Mouse (Mus musculus) cerebellum, adult 9-10 months (tissue): Measurements from ENCODE around the gene Mmp19.

Experiments
- DNase-seq: peaks from one replicate; pipeline ENCODE4 v3.0.0; 2022

Mmp19 gene

DNA sequence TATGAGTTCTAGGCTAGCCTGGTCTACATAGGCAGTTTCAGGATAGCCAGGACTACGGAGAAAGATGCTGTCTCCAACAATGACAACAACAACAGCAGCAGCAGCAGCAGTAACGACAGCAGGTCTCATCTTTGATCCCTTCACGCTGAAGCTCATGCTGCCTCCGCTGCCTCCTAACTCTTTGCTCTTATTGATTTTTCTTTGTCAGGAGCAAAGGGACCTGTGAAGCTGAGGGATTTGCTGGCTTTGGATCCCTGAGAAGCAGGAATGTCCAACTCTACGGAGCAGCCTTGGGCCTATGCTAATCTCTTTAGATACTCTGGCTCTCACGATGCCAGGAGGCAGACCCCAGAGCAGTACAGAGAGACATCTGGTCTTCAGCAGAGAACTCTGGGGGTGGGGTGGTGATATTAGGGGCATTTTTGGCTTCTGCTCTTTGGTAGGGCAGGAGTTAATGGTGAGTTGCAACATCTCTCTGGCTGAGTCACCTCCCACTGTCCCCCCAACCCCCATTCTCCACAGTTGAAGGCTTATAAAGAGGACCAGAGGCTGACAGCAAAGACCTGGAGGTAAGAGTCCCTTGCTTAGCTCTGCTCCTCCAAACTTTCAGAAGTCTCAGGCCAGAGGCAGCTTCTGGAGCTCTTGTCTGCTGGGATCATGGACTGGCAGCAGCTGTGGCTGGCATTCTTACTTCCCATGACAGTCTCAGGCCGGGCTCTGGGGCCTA, at the start of gene Mmp19:
Mmp19 (plus strand) TSS at position 513 of the 727 bp plus-strand sequence.
- DNase-seq = no peak

DNA sequence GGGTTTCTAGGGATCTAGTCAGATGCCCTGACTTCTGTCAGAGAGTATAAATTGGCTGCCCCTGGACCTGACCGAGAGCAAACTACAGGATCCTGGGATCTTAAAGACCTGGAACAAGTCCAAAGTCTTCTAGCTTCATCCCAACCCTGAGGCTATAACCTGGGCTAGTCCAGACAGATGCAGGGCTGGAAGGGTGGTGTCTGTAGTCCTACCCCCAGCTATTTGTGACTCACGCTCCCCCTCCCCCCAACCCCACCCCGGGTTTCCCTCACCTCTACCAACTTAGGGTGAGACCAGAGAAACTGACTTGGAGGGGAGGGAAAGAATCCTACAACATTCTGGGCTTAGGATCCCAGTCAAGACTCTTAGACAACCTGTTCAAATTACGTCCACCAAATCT, 48.1 kb upstream of the Mmp19 start:
- no peak for DNase-seq

DNA sequence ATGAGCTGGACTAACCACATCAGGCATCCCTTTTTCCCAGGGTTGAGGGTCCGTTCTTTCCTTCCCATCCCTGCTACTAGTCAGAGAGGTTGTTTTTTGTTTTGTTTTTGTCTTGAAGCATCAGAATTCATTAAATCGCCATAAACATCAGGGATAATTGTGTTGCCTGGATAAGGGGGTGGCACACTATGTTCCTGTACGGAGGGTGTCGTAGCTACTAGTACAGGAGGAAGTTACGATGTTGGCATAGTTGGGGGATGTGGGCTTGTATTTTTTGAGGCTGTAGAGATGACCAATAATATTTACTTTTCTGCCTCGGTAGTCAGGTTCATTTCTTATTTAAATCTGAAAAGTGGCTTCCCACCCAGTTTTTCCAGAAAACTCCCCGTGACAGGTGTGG, 47.5 kb upstream of the Mmp19 start:
- no peak for DNase-seq

DNA sequence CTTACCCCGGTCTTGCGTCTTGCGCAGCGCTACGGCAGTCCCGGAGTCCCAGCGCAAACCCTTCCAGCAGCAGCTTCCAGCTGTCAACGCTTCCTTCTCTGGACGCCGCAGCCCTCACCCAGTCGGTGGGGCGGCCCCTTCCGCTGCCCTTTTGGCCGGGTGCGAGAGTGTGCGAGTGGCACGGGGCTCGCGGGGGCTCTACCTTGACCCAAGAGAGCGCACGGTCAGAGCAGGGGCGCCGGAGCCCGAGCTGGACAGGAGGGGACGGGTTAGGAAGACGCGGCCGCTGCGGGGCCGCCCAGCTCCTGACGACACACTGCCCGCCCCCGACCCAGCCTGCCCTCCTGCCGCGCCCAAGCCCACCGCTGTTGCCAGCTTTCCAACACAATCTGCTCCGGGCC, 46.9 kb upstream of the Mmp19 start:
- DNase-seq = peak; percentile 48

DNA sequence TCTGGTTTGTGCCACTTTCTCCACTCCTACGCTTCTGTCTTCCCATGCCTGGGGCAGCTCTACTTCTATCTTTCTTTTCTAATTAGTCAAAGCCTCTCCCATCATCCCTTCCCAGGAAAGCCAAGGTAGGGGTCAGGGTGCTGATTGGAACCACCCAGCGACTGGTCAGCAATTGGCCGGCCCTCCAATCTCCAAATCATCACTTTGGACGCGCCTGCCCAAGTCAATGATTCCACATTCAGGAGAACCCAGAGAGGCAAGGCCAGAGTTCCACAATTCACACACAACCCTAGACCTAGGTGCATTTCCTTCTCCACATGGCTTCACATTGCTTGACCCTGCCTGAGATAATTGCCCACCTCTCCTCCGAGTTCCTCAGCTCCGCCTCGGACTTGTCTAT, 46.5 kb upstream of the Mmp19 start:
- peak; percentile 26 for DNase-seq

DNA sequence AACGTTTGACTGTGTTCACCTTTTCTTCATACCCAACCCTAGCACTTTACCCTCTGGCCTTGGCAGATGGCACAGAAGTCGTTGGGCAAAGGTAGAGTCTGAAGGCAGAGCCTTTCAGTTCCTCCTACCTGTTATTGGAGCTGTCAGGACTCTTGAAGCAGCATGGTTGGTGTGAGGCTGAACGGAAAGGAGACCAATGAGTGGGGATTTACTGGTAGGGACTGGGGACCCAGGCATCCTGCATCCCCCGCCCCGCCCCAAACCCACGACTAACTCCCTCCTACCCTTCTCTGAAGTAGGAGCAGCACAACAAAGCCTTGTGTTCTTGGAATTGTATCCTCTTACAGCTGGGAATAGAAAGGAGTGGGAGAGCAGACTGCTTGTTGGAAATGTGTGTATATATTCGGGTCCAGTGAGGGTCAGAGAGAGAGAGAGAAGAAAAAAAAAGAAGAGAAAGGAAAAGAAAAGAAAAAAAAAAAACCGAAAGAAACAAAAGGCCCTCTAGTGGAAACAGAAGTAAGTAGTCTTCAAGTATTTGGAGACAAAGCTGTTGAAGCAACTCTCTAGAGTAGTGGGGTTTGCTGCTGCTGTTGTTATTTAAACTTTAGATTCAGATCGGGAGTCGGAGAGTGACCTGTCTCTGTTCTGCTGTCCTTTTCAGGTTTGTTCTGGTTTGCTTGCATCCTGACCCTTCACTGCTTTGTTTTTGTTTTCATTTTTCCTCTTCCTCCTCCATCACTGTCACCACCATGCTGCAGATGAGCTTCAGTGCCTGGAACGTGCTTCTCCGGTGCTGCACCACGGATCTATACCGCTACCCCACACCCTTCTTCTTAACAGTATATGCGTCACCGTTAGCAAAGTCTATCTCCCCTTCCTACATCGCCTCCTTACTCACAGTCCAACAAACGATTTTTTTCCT, 45.8 kb upstream of the Mmp19 start, which contains the start of gene Dgka:
Dgka (minus strand) TSS at position 176 of the 922 bp plus-strand sequence.
- DNase-seq = no peak

DNA sequence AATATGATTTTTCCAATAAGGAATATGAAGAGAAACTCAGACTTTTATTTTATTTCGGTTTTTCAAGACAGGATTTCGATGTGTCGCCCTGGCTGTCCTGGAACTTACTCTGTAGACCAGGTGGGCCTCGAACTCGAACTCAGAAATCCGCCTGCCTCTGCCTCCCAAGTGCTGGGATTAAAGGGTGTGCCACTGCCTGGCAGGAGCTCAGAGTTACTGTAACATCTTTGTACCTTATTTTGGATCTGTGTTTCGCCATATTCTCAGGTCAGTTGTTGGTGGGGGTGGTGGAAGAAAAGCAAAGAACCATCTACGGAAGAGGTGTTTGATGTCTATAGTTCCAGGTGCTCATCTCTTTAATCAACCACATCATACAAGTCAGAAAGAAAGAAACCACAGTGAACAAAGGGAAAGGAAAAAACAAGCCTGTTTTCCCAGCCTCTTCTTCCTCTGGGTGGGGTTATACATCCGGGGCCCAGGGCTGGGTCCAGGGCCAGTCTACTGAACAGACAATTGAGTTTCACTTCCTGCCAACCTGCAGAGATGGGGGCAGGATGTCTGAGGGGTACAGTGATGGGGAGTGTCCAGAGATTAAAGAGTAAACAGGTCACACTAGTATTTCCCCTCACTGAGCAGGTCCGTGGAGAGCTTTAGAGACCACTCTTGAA, 44.6 kb upstream of the Mmp19 start:
- DNase-seq = no peak

DNA sequence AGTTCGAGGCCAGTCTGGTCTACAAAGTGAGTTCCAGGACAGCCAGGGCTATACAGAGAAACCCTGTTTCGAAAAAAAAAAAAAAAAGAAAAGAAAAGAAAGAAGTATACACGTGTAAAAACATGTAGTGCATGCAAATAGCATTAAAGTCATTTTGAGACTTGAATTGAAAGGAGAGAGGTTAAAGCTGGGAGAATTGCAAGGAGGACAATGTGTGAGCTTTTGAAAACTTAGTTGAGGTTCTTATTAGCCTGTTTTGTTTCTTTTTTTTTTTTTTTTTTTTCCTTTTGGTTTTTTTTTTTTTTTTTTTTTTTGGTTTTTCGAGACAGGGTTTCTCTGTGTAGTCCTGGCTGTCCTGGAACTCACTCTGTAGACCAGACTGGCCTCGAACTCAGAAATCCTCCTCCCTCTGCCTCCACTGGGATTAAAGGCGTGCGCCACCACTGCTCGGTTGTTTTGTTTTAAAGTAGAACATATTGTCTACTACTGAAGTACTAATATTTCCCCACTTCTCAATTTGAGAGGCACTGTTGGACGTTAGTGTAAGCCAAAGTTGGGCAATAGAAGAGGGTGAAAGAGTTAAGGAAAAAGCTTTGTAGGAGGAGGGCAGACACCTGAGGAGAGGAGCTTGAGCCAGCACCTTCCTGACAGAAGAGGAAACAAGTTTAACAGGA, 43.6 kb upstream of the Mmp19 start:
- DNase-seq = no peak

DNA sequence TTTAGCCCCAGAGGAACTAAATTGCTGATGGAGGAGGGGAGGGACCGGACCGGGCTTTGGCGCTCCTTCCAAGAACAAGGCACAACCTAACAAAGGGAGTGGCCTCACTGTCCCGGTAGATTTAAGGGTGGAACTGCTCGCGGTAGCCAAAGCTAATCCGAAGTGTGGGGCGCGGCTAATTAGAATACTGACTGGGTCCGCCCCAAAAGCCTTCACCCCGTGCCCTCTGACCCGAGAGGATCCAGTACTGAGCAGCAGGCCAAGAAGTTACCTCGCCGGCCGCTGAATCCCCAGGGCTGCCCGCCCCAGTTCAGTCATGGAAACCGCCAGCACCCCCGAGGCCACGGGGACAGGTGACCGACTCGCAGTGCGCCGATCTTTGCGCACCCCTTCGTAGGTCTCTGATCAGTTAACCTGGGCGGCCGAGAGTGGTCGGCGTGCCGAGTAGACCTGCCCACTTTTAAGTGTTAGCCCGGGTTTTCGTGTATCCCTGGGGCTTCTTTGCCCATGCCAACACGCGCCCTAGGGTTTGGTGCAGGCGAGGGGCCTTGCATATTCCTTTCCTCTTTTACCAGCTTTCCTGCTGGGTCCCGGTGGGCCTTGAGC, 43.0 kb upstream of the Mmp19 start, which contains the start of gene Pym1:
Pym1 (plus strand) TSS at position 244 of the 606 bp plus-strand sequence.
- peak; percentile 74 for DNase-seq

DNA sequence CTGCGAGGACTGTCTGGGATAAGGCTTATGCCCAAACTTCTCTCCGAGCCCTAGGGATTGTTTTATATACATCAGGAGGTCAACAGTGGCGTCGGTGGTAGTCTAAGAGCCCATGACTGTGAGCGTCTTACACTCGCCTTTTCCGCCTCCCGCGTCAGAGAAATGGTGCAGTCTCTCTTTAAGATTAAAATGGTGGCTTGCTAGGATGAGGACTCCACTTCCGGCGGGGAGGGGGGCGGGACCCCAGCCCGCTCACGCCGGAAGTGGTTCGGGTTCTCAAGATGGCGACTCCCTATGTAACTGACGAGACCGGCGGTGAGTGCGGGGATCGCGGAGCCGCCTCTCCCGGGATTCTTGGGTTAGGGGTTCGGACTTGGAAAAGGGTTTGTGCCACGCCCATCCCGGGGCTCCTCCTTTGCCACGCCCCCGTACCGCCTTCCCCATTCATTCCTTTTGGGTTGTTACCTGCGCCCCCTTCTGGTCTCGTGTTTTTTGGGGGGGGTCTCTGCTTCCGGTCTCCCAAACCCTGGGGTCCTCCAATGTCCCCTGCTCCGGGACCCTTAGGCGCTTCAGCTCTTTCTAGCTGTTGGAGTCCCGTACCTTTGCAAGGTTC, 42.4 kb upstream of the Mmp19 start:
- DNase-seq = peak; percentile 87

DNA sequence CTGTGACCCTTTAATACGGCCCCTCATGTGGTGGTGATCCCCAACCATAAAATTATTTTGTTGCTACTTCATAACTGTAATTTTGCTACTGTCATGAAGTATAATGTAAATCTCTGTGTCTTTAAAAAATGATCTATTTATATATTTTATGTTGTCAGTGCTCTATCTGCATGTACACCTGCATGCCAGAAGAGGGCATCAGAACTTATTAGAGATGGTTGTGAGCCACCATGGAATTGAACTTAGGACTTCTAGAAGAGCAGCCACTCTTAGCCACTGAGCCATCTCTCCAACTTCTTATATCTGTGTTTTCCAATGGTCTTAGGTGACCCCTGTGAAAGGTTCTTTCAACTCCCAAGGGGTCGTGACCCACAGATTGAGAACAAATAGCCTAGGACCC, 17.8 kb upstream of the Mmp19 start:
- DNase-seq = no peak

DNA sequence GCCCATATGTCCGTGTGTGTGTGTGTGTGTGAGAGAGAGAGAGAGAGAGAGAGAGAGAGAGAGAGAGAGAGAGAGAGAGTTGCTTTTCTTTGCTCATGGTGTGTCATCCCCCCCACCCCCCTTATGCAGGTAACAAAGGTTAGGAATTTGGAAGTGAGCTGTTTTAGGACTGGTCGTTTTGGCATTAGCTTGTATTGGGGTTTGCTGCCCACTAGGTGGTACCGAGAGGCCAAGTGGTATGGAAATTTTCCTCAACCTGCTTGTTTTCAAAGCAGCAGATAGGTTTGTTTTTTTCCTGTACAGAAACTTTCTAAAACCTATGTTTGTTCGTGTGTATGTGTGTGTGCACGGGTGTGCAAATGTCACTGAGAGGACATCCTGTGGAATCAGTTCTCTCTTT, 17.0 kb upstream of the Mmp19 start:
- DNase-seq = no peak

DNA sequence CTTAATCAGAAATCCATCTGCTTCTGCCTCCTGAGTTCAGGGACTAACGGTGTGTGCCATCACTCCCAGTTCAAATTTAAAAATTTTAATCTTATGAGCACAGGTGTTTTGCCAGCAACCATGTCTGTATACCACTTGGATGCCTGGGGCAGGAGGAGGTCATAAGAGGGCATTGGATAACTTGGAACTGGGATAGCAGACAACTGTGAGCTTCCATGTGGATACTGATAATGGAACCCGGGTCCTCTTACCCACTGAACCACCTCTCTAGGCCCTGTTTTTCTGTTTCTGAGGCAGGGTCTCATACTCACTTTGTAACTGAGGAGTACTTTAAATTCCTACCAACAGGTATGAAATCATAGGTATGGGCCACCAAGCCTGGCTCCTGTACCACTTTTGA, 12.3 kb upstream of the Mmp19 start:
- DNase-seq = no peak

DNA sequence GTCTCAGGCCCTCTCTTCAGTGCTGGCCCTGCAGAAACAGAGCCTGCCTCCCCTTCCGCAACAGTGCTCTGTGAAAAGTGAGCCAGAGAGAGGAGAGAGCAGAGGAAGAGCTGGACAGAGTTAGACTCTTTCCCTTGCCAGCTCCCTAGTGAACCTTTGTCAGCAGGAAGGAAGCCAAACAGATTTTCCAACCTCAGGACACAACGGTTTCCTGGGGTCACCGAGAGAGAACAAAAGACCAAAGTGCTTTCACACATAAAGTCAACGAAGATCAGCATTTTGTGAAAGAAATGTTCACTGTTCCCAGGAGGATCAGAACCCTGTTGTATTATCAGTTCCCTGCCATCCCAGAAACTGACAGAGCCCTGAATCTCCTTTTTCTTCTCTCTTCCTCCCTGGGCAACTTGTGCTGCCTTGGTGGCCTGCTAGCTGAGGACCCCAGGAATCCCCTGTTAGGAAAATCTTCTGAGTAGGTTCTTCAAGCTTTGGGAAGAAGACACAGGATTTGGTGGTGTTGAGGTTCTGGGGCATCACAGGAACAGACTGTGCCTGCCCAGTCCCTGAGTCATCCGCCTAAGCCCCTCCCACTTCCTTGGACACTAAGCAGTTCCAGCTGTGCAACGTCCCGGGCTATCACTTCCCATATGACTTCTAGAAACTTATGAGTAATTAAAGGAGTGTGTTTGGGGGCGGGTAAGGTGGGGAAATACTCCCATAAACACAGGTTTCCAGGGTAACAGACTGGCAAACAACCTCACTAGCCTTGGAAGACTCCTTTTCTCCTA, 11.5 kb upstream of the Mmp19 start:
- DNase-seq = no peak

DNA sequence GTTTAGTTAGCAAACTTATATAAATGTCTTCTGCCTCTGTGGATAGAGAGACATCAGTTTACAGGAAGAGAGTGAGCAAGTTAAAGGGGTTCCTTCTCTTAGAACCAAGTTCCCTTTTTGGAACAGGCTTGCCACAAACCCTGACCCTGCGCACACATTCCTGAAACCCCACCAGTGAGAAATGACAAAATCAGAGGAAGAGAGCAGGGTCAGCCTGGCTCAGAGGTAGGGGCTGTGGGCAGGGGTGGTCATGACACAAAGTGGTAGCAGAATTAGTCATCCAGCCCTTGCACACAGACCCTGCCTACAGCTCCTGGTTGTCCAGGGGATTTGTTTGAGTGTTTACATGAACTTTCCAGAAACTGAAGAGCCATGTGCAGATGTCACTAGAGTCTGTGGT, 10.5 kb upstream of the Mmp19 start:
- no peak for DNase-seq

DNA sequence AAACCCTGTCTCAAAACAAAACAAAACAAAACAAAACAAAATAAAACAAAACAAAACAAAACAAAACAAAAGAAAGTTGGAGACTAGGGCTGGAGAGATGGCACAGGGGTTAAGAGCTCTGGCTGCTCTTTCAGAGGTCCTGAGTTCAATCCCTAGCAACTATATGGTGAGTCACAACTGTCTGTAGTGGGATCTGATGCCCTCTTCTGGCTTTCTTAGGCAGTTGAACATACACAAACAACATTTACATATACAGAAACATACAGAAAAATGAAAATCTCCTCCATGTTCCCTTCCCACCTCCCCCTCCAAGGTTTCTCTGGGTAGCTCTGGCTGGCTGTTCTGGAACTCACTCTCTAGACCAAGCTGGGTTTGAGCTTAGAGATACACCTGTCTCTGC, 1.3 kb downstream of the Mmp19 start:
- no peak for DNase-seq

DNA sequence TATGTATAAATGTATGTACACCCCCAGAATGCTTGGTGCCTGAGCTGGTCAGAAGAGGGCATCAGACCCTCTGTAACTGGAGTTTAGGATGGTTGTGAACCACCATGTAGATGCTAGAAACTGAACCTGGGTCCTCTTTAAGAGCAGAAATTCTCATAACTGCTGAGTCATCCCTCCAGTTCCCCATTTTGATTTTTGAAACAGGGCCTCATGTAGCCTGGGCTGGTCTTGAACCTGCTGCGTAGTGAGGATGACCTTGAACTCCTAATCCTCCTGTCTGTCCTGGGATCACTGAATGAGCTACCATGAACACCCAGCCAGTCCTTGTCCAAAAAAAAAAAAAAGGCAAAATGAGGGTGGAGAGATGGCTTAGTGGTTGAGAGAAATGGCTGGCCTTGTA, 2.5 kb downstream of the Mmp19 start:
- no peak for DNase-seq

DNA sequence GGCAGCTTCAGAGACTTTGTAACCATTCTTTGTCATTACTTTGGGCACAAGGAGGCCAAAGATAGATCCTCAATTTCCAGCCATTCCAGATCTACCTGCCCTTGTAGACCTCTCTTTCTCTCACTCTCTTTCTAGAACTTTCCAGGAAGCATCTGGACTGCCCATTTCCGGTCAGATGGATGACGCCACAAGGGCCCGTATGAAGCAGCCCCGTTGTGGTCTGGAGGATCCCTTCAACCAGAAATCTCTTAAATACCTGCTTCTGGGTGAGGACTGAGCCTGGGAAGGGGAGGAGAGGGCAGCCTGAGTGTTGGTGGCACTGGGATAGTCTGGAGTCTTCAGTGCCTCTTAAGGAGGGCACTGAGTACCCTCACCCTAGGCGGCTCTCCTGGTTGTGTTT, 3.7 kb downstream of the Mmp19 start:
- no peak for DNase-seq

DNA sequence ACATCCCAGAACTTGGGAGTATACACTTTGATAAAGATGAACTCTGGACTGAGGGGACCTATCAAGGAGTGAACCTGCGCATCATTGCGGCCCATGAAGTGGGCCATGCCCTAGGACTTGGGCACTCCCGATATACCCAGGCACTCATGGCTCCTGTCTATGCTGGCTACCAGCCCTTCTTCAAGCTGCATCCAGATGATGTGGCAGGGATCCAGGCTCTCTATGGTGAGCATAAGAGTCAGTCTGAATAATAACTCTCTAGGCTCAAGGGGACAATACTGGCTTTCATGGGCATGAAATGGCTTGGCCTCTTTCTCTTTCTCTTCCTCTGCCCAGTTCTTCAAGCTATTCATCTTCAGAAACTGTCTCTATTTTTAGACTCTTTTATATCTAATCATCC, 4.9 kb downstream of the Mmp19 start:
- no peak for DNase-seq

DNA sequence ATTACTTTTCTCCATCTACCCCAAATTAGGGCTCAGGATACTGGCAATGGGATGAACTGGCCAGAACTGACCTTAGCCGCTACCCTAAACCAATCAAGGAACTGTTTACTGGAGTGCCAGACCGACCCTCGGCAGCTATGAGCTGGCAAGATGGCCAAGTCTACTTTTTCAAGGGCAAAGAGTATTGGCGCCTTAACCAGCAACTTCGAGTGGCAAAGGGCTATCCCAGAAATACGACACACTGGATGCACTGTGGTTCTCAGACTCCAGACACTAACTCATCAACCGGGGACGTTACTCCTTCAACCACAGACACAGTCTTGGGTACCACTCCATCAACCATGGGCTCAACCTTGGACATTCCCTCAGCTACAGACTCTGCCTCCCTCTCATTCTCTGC, 8.0 kb downstream of the Mmp19 start:
- no peak for DNase-seq

DNA sequence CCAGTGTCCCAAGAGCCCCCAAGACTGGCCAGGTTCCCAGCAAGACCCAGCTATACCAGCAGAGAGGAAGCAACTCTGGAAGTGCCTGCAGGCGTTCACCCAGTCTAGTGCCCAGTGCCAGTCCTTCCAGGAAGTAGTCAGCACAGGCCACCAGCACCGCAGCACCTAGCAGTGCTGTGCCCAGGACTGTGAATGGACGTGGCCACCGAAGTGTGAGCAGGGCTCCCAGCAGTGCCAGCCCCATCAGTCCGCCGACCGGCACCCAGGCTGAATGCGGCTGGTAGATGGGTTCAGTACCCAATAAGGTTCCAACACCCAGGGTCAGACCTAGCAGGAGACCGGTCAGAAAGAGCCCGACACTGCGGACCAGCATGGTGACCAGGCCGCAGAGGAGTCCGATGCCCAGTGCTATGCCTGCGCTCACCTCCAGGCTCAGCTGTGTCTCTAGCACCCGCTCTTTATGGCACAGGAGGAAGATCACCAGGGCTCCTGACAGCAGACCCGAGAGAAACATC, 11.3 kb downstream of the Mmp19 start:
- DNase-seq = no peak
